Mouse (Mus musculus) forebrain, embryonic 16.5 days (tissue): Measurements from ENCODE around the gene Ehd4. TPM values are rescaled to one million over a fixed set of nuclear protein-coding genes. Genes with fewer than 3 reads are reported as not detected.

Experiments used
- ATAC-seq: fragments of 200-750 bp; cut with Nextera tagmentation; 2 replicates; pipeline ENCODE4 v1.8.0; 2017; ENCODE audit warnings: mild to moderate bottlenecking, moderate library complexity
- H3K27ac ChIP-seq: fragments of 300-500 bp; sonication (generic); 2 replicates; pipeline ENCODE4 v1.5.1; 2014; ENCODE audit warnings: low read length, control low read depth
- H3K27me3 ChIP-seq: fragments of 300-500 bp; sonication (generic); replicated peaks from 2 replicates; pipeline ENCODE4 v1.6.1; 2014; ENCODE audit warnings: low read length; ENCODE audit not compliant: control insufficient read depth, insufficient read depth
- H3K36me3 ChIP-seq: fragments of 300-500 bp; sonication (generic); 2 replicates; pipeline ENCODE4 v1.6.1; 2014; ENCODE audit not compliant: control insufficient read depth, insufficient read depth
- H3K4me1 ChIP-seq: fragments of 300-500 bp; sonication (generic); replicated peaks from 2 replicates; pipeline ENCODE4 v1.6.1; 2014; ENCODE audit warnings: low read length; ENCODE audit not compliant: control insufficient read depth, insufficient read depth
- H3K4me2 ChIP-seq: fragments of 300-500 bp; sonication (generic); 2 replicates; pipeline ENCODE4 v1.6.1; 2014; ENCODE audit warnings: mild to moderate bottlenecking, low read length, control low read depth
- H3K4me3 ChIP-seq: fragments of 300-500 bp; sonication (generic); replicated peaks from 2 replicates; pipeline ENCODE4 v1.5.1; 2014; ENCODE audit warnings: mild to moderate bottlenecking, low read length, control low read depth
- H3K9ac ChIP-seq: fragments of 300-500 bp; sonication (generic); replicated peaks from 2 replicates; pipeline ENCODE4 v1.6.1; 2014; ENCODE audit warnings: low read depth, low read length, control low read depth
- H3K9me3 ChIP-seq: fragments of 300-500 bp; sonication (generic); 2 replicates; pipeline ENCODE4 v1.6.1; 2016; ENCODE audit warnings: low read length; ENCODE audit not compliant: control insufficient read depth
- WGBS: fragments of 180-500 bp; shearing (Covaris S2); extraction: QIAGEN DNeasy Blood & Tissue Kit; methylation state at CpG from one replicate; pipeline ENCODE4 v1.1.7; 2014; 5-methylcytosine and 5-hydroxymethylcytosine counted together
- polyA plus RNA-seq: library from polyadenylated mRNA; unstranded; fragments of >200 nt; fragmentation: Nextera tagmentation; extraction: Ambion mirVana; gene quantifications from 2 replicates; pipeline ENCODE4 v1.2.1, GENCODE M21; 2015

Gene Ehd4
- polyA plus RNA-seq, 1 experiment from 2014 or later, result 9.7 TPM

GRCm38 (mm10) chr2:120137281-120137680, 17.1 kb downstream of the Ehd4 start:
- Histone ChIP-seq H3K4me3 (no peak overlapping the region), H3K4me1 (no peaks in the 10 kb centered on the region), H3K4me2 (no peak overlapping the region), H3K9me3 (no peaks in the 10 kb centered on the region), H3K36me3 (no peaks in the 10 kb centered on the region), H3K27me3 (no peaks in the 10 kb centered on the region), H3K9ac (no peak overlapping the region), H3K27ac (no peak overlapping the region)
- whole genome bisulfite sequencing, result 79% methylated on average over 5 of the region's 5 CpGs
- ATAC-seq, result no peak

- Histone ChIP-seq H3K4me2 (no peak overlapping the region), H3K4me3 (no peak overlapping the region), H3K9me3 (no peaks in the 10 kb centered on the region), H3K27ac (no peak overlapping the region), H3K9ac (no peak overlapping the region), H3K4me1 (no peaks in the 10 kb centered on the region), H3K27me3 (no peaks in the 10 kb centered on the region), H3K36me3 (no peaks in the 10 kb centered on the region)
- no peak for ATAC-seq
Observed at GRCm38 (mm10) chr2:120134453-120135075, 19.8 kb downstream of the Ehd4 start.

- Histone ChIP-seq H3K4me3 (no peak overlapping the region), H3K9ac (no peak overlapping the region), H3K4me1 (no peaks in the 10 kb centered on the region), H3K27me3 (no peaks in the 10 kb centered on the region), H3K4me2 (no peak overlapping the region), H3K9me3 (no peaks in the 10 kb centered on the region), H3K36me3 (no peaks in the 10 kb centered on the region), H3K27ac (no peak overlapping the region)
- 73% methylated on average over 1 of the region's 1 CpGs for WGBS
- no peak for ATAC-seq
Observed at GRCm38 (mm10) chr2:120131881-120132280, 22.5 kb downstream of the Ehd4 start.

- Histone ChIP-seq H3K4me1 (no peaks in the 10 kb centered on the region), H3K27ac (no peak overlapping the region), H3K9me3 (no peaks in the 10 kb centered on the region), H3K4me3 (no peak overlapping the region), H3K36me3 (no peaks in the 10 kb centered on the region), H3K9ac (no peak overlapping the region), H3K27me3 (no peaks in the 10 kb centered on the region), H3K4me2 (no peak overlapping the region)
- 79% methylated on average over 8 of the region's 8 CpGs for WGBS
- ATAC-seq, result no peak
Observed at GRCm38 (mm10) chr2:120129252-120129908, 25.0 kb downstream of the Ehd4 start.

- H3K36me3 ChIP-seq, result no peaks in the 10 kb centered on the region
- no peak overlapping the region for H3K9ac ChIP-seq
- H3K4me1 ChIP-seq, result no peaks in the 10 kb centered on the region
- no peaks in the 10 kb centered on the region for H3K27me3 ChIP-seq
- no peak overlapping the region for H3K4me3 ChIP-seq
- ATAC-seq, result no peak
- no peaks in the 10 kb centered on the region for H3K9me3 ChIP-seq
- 71% methylated on average over 1 of the region's 1 CpGs for WGBS
- H3K4me2 ChIP-seq, result no peak overlapping the region
- no peak overlapping the region for H3K27ac ChIP-seq
Observed at GRCm38 (mm10) chr2:120128611-120129051, 25.8 kb downstream of the Ehd4 start.

GRCm38 (mm10) chr2:120128011-120128410, 26.4 kb downstream of the Ehd4 start:
- H3K4me3 ChIP-seq, result no peak overlapping the region
- no peaks in the 10 kb centered on the region for H3K27me3 ChIP-seq
- H3K36me3 ChIP-seq, result no peaks in the 10 kb centered on the region
- ATAC-seq, result no peak
- H3K4me2 ChIP-seq, result no peak overlapping the region
- H3K9me3 ChIP-seq, result no peaks in the 10 kb centered on the region
- no peaks in the 10 kb centered on the region for H3K4me1 ChIP-seq
- H3K27ac ChIP-seq, result no peak overlapping the region
- H3K9ac ChIP-seq, result no peak overlapping the region

- Histone ChIP-seq H3K4me1 (no peaks in the 10 kb centered on the region), H3K4me3 (no peak overlapping the region), H3K36me3 (no peaks in the 10 kb centered on the region), H3K9ac (no peak overlapping the region), H3K27me3 (no peaks in the 10 kb centered on the region), H3K27ac (no peak overlapping the region), H3K9me3 (no peaks in the 10 kb centered on the region), H3K4me2 (no peak overlapping the region)
- 74% methylated on average over 1 of the region's 1 CpGs for WGBS
- ATAC-seq, result no peak
Observed at GRCm38 (mm10) chr2:120126901-120127300, 27.5 kb downstream of the Ehd4 start.

- Histone ChIP-seq H3K9me3 (no peaks in the 10 kb centered on the region), H3K4me1 (no peaks in the 10 kb centered on the region), H3K9ac (no peak overlapping the region), H3K4me2 (no peak overlapping the region), H3K27me3 (no peaks in the 10 kb centered on the region), H3K36me3 (no peaks in the 10 kb centered on the region), H3K27ac (no peak overlapping the region), H3K4me3 (no peak overlapping the region)
- ATAC-seq, result no peak
- WGBS, result 89% methylated on average over 4 of the region's 4 CpGs
Observed at GRCm38 (mm10) chr2:120126408-120126807, 28.0 kb downstream of the Ehd4 start.

- Histone ChIP-seq H3K9ac (no peak overlapping the region), H3K9me3 (no peaks in the 10 kb centered on the region), H3K36me3 (no peaks in the 10 kb centered on the region), H3K4me2 (no peak overlapping the region), H3K4me3 (no peak overlapping the region), H3K4me1 (no peaks in the 10 kb centered on the region), H3K27ac (no peak overlapping the region), H3K27me3 (no peaks in the 10 kb centered on the region)
- ATAC-seq, result no peak
- 95% methylated on average over 1 of the region's 1 CpGs for WGBS
Observed at GRCm38 (mm10) chr2:120125461-120125860, 28.9 kb downstream of the Ehd4 start.
